Mouse (Mus musculus): ENCODE measurements at regions not wholly inside any gene's neighbourhood (a gene's known extent, or its start where the extent isn't known, plus 50 kb on each side); places are given as distances from the start of the nearest gene placed in this dataset.

DNA sequence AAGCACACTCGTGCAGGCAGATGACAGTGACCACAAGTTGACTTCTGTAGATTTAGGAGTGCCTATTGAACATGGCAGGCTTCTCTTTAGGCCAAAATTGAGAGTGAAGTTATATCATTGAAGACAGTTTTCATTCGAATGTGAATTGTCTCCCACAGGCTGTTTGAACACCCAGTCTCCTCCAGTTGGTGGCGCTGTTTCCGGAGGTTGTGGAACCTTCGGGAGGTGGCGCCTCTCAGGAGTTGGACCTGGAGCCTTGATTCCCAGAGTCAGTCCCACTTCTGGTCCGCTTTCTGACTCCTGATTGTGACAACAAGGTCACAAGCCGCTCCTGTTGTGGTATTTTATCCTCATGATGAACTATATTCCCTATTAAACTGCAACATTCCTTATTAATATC lies 254.5 kb downstream of the Gm11077 start:
- ATAC-seq (ENCODE audit: insufficient number of reproducible peaks, low FRiP score, low TSS enrichment, low read depth) (no peak), DNase-seq (ENCODE audit: low spot score) (no peak)
- Histone ChIP-seq H3K9ac (ENCODE audit: low read length) (no peak overlapping the region), H3K36me3 (ENCODE audit: control insufficient read depth, insufficient read depth, low read length) (no peaks in the 10 kb centered on the region), H3K4me1 (ENCODE audit: control insufficient read depth, insufficient read depth, low read length) (no peaks in the 10 kb centered on the region), H3K27me3 (ENCODE audit: control insufficient read depth, insufficient read depth, low read length) (no peaks in the 10 kb centered on the region), H3K9me3 (ENCODE audit: control insufficient read depth, low read length) (no peaks in the 10 kb centered on the region), H3K27ac (replicated peaks; ENCODE audit: low read depth, low read length) (no peak overlapping the region), H3K4me2 (ENCODE audit: low read depth, severe bottlenecking) (no peak overlapping the region), H3K4me3 (ENCODE audit: low read depth, low read length) (no peak overlapping the region)
- WGBS: 93% methylated on average over 8 of the region's 8 CpGs

DNA sequence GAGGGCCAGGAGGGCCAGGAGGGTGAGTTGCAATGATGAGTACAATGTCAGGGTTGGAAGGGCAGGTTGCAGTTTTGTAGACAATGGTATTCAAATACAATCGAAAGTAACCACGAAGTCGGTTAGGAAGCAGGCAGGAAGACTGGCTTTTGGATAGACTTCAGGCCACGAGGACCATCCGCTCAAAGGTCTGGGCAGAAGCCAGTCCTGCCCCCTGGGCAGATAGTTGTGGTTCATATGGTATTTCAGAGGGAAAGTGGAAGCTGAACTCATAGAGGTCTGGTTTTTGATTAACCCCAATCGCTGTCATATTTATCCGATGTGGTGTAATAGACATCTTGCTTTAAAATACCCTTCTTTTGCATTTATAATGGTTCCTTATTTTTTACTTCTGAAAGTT lies 255.2 kb downstream of the Gm11077 start:
- 95% methylated on average over 7 of the region's 7 CpGs for WGBS
- Histone ChIP-seq H3K36me3 (ENCODE audit: control insufficient read depth, insufficient read depth, low read length) (no peaks in the 10 kb centered on the region), H3K9ac (ENCODE audit: low read length) (no peak overlapping the region), H3K27me3 (ENCODE audit: control insufficient read depth, insufficient read depth, low read length) (no peaks in the 10 kb centered on the region), H3K4me3 (ENCODE audit: low read depth, low read length) (no peak overlapping the region), H3K9me3 (ENCODE audit: control insufficient read depth, low read length) (no peaks in the 10 kb centered on the region), H3K4me1 (ENCODE audit: control insufficient read depth, insufficient read depth, low read length) (no peaks in the 10 kb centered on the region), H3K27ac (replicated peaks; ENCODE audit: low read depth, low read length) (no peak overlapping the region), H3K4me2 (ENCODE audit: low read depth, severe bottlenecking) (no peak overlapping the region)
- ATAC-seq (ENCODE audit: insufficient number of reproducible peaks, low FRiP score, low TSS enrichment, low read depth) (no peak), DNase-seq (ENCODE audit: low spot score) (no peak)

DNA sequence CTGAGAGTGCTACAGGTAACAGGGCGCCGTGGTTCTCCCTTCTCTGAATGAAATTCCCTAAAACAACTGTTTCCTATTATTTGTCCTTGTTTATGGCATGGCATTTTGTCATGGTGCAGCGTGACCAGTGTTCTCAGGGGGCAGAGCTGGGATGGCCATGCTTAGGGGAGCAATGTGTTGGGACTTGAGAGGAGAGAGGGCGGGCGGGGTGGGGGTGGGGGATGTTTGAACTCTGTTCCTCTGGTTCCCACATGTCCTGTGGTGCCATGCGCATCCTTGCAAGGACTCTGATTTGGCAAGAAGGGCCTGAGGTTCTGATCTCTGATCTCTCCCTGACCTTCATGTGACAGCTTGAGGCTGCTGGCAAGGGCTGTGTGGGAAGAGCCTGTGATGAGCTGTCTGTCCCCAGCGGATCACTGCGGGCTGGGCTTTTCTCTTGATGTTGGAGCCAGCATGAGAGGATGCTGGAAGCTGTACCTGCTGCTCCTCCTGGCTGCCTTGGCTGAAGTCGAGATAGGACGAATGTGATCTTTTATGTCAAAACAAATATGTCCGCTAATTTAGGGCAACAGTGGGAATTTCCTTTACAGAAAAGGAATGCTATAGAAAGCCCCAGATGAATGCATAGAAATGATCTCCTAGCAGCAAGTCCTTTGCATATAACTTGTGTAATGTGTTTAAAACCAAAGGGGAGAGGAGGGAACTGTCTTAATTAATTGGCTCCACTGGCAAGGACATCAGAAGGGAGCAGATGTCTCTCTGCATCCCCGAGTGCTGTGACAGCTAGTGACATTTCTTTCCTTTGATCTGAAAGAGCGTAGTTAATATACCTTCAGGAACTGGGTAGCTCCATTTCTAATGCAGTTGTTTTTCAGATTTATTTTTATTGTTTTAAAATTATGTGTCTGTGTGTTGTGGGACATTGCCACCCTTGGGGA lies 255.2 kb upstream of the Pde3a start:
- WGBS: 74% methylated on average over 13 of the region's 13 CpGs

GRCm38 (mm10) chr6:140995340-140996135 lies 253.5 kb upstream of the Pde3a start:
- DNase-seq (ENCODE audit: low spot score): peak; percentile 47
- Histone ChIP-seq H3K4me2 (ENCODE audit: low read depth, severe bottlenecking) (no peak overlapping the region), H3K4me3 (ENCODE audit: low read depth, low read length) (no peak overlapping the region), H3K36me3 (ENCODE audit: control insufficient read depth, insufficient read depth, low read length) (no peaks in the 10 kb centered on the region), H3K9ac (ENCODE audit: low read length) (no peak overlapping the region), H3K27me3 (ENCODE audit: control insufficient read depth, insufficient read depth, low read length) (no peaks in the 10 kb centered on the region), H3K27ac (replicated peaks; ENCODE audit: low read depth, low read length) (no peak overlapping the region), H3K9me3 (ENCODE audit: control insufficient read depth, low read length) (no peaks in the 10 kb centered on the region), H3K4me1 (ENCODE audit: control insufficient read depth, insufficient read depth, low read length) (no peaks in the 10 kb centered on the region)
- ATAC-seq (ENCODE audit: insufficient number of reproducible peaks, low FRiP score, low TSS enrichment, low read depth): no peak
- 78% methylated on average over 14 of the region's 14 CpGs for WGBS

More for the DNA sequence above, 255.2 kb upstream of the Pde3a start:
- Histone ChIP-seq H3K9ac (ENCODE audit: low read length) (no peak overlapping the region), H3K27ac (replicated peaks; ENCODE audit: low read depth, low read length) (no peak overlapping the region), H3K4me3 (ENCODE audit: low read depth, low read length) (no peak overlapping the region), H3K27me3 (ENCODE audit: control insufficient read depth, insufficient read depth, low read length) (no peaks in the 10 kb centered on the region), H3K4me1 (ENCODE audit: control insufficient read depth, insufficient read depth, low read length) (no peaks in the 10 kb centered on the region), H3K36me3 (ENCODE audit: control insufficient read depth, insufficient read depth, low read length) (no peaks in the 10 kb centered on the region), H3K9me3 (ENCODE audit: control insufficient read depth, low read length) (no peaks in the 10 kb centered on the region), H3K4me2 (ENCODE audit: low read depth, severe bottlenecking) (no peak overlapping the region)
- ATAC-seq (ENCODE audit: insufficient number of reproducible peaks, low FRiP score, low TSS enrichment, low read depth): no peak
- DNase-seq (ENCODE audit: low spot score): no peak

GRCm38 (mm10) chr6:140998069-140998468 lies 251.0 kb upstream of the Pde3a start:
- ATAC-seq (ENCODE audit: insufficient number of reproducible peaks, low FRiP score, low TSS enrichment, low read depth) (no peak), DNase-seq (ENCODE audit: low spot score) (no peak)
- WGBS: 86% methylated on average over 7 of the region's 7 CpGs
- Histone ChIP-seq H3K4me2 (ENCODE audit: low read depth, severe bottlenecking) (no peak overlapping the region), H3K4me3 (ENCODE audit: low read depth, low read length) (no peak overlapping the region), H3K36me3 (ENCODE audit: control insufficient read depth, insufficient read depth, low read length) (no peaks in the 10 kb centered on the region), H3K9ac (ENCODE audit: low read length) (no peak overlapping the region), H3K27ac (replicated peaks; ENCODE audit: low read depth, low read length) (no peak overlapping the region), H3K9me3 (ENCODE audit: control insufficient read depth, low read length) (no peaks in the 10 kb centered on the region), H3K27me3 (ENCODE audit: control insufficient read depth, insufficient read depth, low read length) (no peaks in the 10 kb centered on the region), H3K4me1 (ENCODE audit: control insufficient read depth, insufficient read depth, low read length) (no peaks in the 10 kb centered on the region)

- Histone ChIP-seq H3K4me1 (ENCODE audit: control insufficient read depth, insufficient read depth, low read length) (no peaks in the 10 kb centered on the region), H3K4me2 (ENCODE audit: low read depth, severe bottlenecking) (no peak overlapping the region), H3K36me3 (ENCODE audit: control insufficient read depth, insufficient read depth, low read length) (no peaks in the 10 kb centered on the region), H3K4me3 (ENCODE audit: low read depth, low read length) (no peak overlapping the region), H3K9ac (ENCODE audit: low read length) (no peak overlapping the region), H3K27ac (replicated peaks; ENCODE audit: low read depth, low read length) (no peak overlapping the region), H3K9me3 (ENCODE audit: control insufficient read depth, low read length) (no peaks in the 10 kb centered on the region), H3K27me3 (ENCODE audit: control insufficient read depth, insufficient read depth, low read length) (no peaks in the 10 kb centered on the region)
- DNase-seq (ENCODE audit: low spot score): no peak
- no peak for ATAC-seq (ENCODE audit: insufficient number of reproducible peaks, low FRiP score, low TSS enrichment, low read depth)
- WGBS: 33% methylated on average over 2 of the region's 2 CpGs
These were observed 248.5 kb upstream of the Pde3a start for GRCm38 (mm10) chr6:141000552-141000951.

- no peaks in the 10 kb centered on the region for H3K27me3 ChIP-seq (ENCODE audit: control insufficient read depth, insufficient read depth, low read length)
- no peak overlapping the region for H3K9ac ChIP-seq (ENCODE audit: low read length)
- no peaks in the 10 kb centered on the region for H3K9me3 ChIP-seq (ENCODE audit: control insufficient read depth, low read length)
- no peak overlapping the region for H3K4me2 ChIP-seq (ENCODE audit: low read depth, severe bottlenecking)
- WGBS: 89% methylated on average over 3 of the region's 3 CpGs
- H3K27ac ChIP-seq (replicated peaks; ENCODE audit: low read depth, low read length): no peak overlapping the region
- DNase-seq (ENCODE audit: low spot score) (no peak), ATAC-seq (ENCODE audit: insufficient number of reproducible peaks, low FRiP score, low TSS enrichment, low read depth) (no peak)
- no peaks in the 10 kb centered on the region for H3K36me3 ChIP-seq (ENCODE audit: control insufficient read depth, insufficient read depth, low read length)
- H3K4me3 ChIP-seq (ENCODE audit: low read depth, low read length): no peak overlapping the region
- no peaks in the 10 kb centered on the region for H3K4me1 ChIP-seq (ENCODE audit: control insufficient read depth, insufficient read depth, low read length)
These were observed 247.8 kb upstream of the Pde3a start for GRCm38 (mm10) chr6:141001306-141001705.

GRCm38 (mm10) chr6:141015055-141015681 lies 233.9 kb upstream of the Pde3a start:
- H3K4me3 ChIP-seq (ENCODE audit: low read depth, low read length): no peak overlapping the region
- H3K36me3 ChIP-seq (ENCODE audit: control insufficient read depth, insufficient read depth, low read length): no peaks in the 10 kb centered on the region
- no peaks in the 10 kb centered on the region for H3K9me3 ChIP-seq (ENCODE audit: control insufficient read depth, low read length)
- no peak for ATAC-seq (ENCODE audit: insufficient number of reproducible peaks, low FRiP score, low TSS enrichment, low read depth)
- no peak overlapping the region for H3K4me2 ChIP-seq (ENCODE audit: low read depth, severe bottlenecking)
- H3K9ac ChIP-seq (ENCODE audit: low read length): no peak overlapping the region
- no peaks in the 10 kb centered on the region for H3K27me3 ChIP-seq (ENCODE audit: control insufficient read depth, insufficient read depth, low read length)
- H3K27ac ChIP-seq (replicated peaks; ENCODE audit: low read depth, low read length): no peak overlapping the region
- H3K4me1 ChIP-seq (ENCODE audit: control insufficient read depth, insufficient read depth, low read length): no peaks in the 10 kb centered on the region
- WGBS: 82% methylated on average over 11 of the region's 11 CpGs
- no peak for DNase-seq (ENCODE audit: low spot score)

Measured in limb, embryonic 11.5 days (tissue).